Mouse (Mus musculus) hindbrain, embryonic 14.5 days (tissue): ENCODE measurements around the gene Pde10a. TPM values are rescaled to one million over a fixed set of nuclear protein-coding genes. Genes with fewer than 3 reads are reported as not detected.

Experiments
- ATAC-seq: fragments of 200-750 bp; cut with Nextera tagmentation; 2 replicates; pipeline ENCODE4 v1.8.0; 2017; ENCODE audit warnings: moderate number of reproducible peaks, mild to moderate bottlenecking, moderate TSS enrichment, moderate library complexity; ENCODE audit not compliant: low FRiP score
- DNase-seq: peaks from one replicate; pipeline ENCODE4 v3.0.0-alpha.2; 2015; ENCODE audit warnings: low spot score
- H3K27ac ChIP-seq: fragments of 300-500 bp; sonication (generic); 2 replicates; pipeline ENCODE4 v1.5.1; 2014; ENCODE audit warnings: mild to moderate bottlenecking, moderate library complexity
- H3K27me3 ChIP-seq: fragments of 300-500 bp; sonication (generic); 2 replicates; pipeline ENCODE4 v1.6.1; 2014; ENCODE audit warnings: mild to moderate bottlenecking, low read length, mixed read lengths; ENCODE audit not compliant: control insufficient read depth, insufficient read depth
- H3K36me3 ChIP-seq: fragments of 300-500 bp; sonication (generic); replicated peaks from 2 replicates; pipeline ENCODE4 v1.6.1; 2014; ENCODE audit not compliant: control insufficient read depth, insufficient read depth
- H3K4me1 ChIP-seq: fragments of 300-500 bp; sonication (generic); replicated peaks from 2 replicates; pipeline ENCODE4 v1.6.1; 2014; ENCODE audit warnings: antibody characterized with exemption, low read length, mixed read lengths; ENCODE audit not compliant: control insufficient read depth, insufficient read depth
- H3K4me2 ChIP-seq: fragments of 300-500 bp; sonication (generic); replicated peaks from 2 replicates; pipeline ENCODE4 v1.6.1; 2014; ENCODE audit warnings: mild to moderate bottlenecking, moderate library complexity
- H3K4me3 ChIP-seq: fragments of 300-500 bp; sonication (generic); replicated peaks from 2 replicates; pipeline ENCODE4 v1.5.1; 2014; ENCODE audit warnings: mild to moderate bottlenecking, low read length
- H3K9ac ChIP-seq: fragments of 300-500 bp; sonication (generic); 2 replicates; pipeline ENCODE4 v1.6.1; 2014
- H3K9me3 ChIP-seq: fragments of 300-500 bp; sonication (generic); 2 replicates; pipeline ENCODE4 v1.6.1; 2016; ENCODE audit warnings: low read length; ENCODE audit not compliant: control insufficient read depth
- WGBS: fragments of 180-500 bp; shearing (Covaris S2); extraction: QIAGEN DNeasy Blood & Tissue Kit; methylation state at CpG from one replicate; pipeline ENCODE4 v1.1.7; 2014; 5-methylcytosine and 5-hydroxymethylcytosine counted together
- polyA plus RNA-seq: library from polyadenylated mRNA; unstranded; fragments of >200 nt; fragmentation: Nextera tagmentation; extraction: Ambion mirVana; gene quantifications from 2 replicates; pipeline ENCODE4 v1.2.1, GENCODE M21; 2014

Gene Pde10a
- polyA plus RNA-seq: 14.7 and 15.8 TPM in 2 replicates

- 2% methylated on average over 22 of the region's 22 CpGs for WGBS
- H3K36me3 ChIP-seq: no peaks in the 10 kb centered on the region
- H3K9ac ChIP-seq: peak within 1 kb of the TSS; percentile 67
- DNase-seq (peak; percentile 63), ATAC-seq (peak; percentile 0)
- no peaks in the 10 kb centered on the region for H3K9me3 ChIP-seq
- H3K4me1 ChIP-seq: peaks cover 23% of the 10 kb centered on the region
- H3K4me3 ChIP-seq: peak within 1 kb of the TSS; percentile 51
- H3K27ac ChIP-seq: peak within 1 kb of the TSS; percentile 51; the same call in 1 of the 2 replicates
- peaks cover 28% of the 10 kb centered on the region for H3K27me3 ChIP-seq
- H3K4me2 ChIP-seq: peak within 1 kb of the TSS; percentile 91
Observed at GRCm38 (mm10) chr17:8525225-8525721, at the start of gene Pde10a. TSS of gene Pde10a (plus strand) at chr17:8525372.

- 87% methylated on average over 3 of the region's 3 CpGs for WGBS
- ATAC-seq: no peak
- H3K36me3 ChIP-seq: no peaks in the 10 kb centered on the region
Observed at GRCm38 (mm10) chr17:8478554-8478953, 46.6 kb upstream of the Pde10a start.

GRCm38 (mm10) chr17:8479493-8480128 is 45.6 kb upstream of the Pde10a start:
- no peaks in the 10 kb centered on the region for H3K4me1 ChIP-seq
- no peak overlapping the region for H3K4me2 ChIP-seq
- H3K9me3 ChIP-seq: no peaks in the 10 kb centered on the region
- H3K9ac ChIP-seq: no peak overlapping the region
- H3K4me3 ChIP-seq: no peak overlapping the region
- WGBS: 88% methylated on average over 9 of the region's 9 CpGs
- DNase-seq: no peak
- no peak for ATAC-seq
- H3K36me3 ChIP-seq: no peaks in the 10 kb centered on the region
- no peak overlapping the region for H3K27ac ChIP-seq
- no peaks in the 10 kb centered on the region for H3K27me3 ChIP-seq

More at GRCm38 (mm10) chr17:8478554-8478953, 46.6 kb upstream of the Pde10a start:
- Histone ChIP-seq H3K27me3 (no peaks in the 10 kb centered on the region), H3K4me1 (no peaks in the 10 kb centered on the region), H3K9ac (no peak overlapping the region), H3K9me3 (no peaks in the 10 kb centered on the region), H3K27ac (no peak overlapping the region), H3K4me3 (no peak overlapping the region), H3K4me2 (no peak overlapping the region)
- DNase-seq: no peak

GRCm38 (mm10) chr17:8481797-8482196 is 43.4 kb upstream of the Pde10a start:
- Histone ChIP-seq H3K9me3 (no peaks in the 10 kb centered on the region), H3K27ac (no peak overlapping the region), H3K27me3 (no peaks in the 10 kb centered on the region), H3K4me1 (no peaks in the 10 kb centered on the region), H3K4me2 (no peak overlapping the region), H3K9ac (no peak overlapping the region), H3K36me3 (no peaks in the 10 kb centered on the region), H3K4me3 (no peak overlapping the region)
- WGBS: 90% methylated on average over 10 of the region's 10 CpGs
- ATAC-seq (no peak), DNase-seq (no peak)

GRCm38 (mm10) chr17:8482876-8483275 is 42.3 kb upstream of the Pde10a start:
- Histone ChIP-seq H3K4me3 (no peak overlapping the region), H3K27ac (no peak overlapping the region), H3K27me3 (no peaks in the 10 kb centered on the region), H3K4me2 (no peak overlapping the region), H3K9ac (no peak overlapping the region), H3K4me1 (no peaks in the 10 kb centered on the region), H3K36me3 (no peaks in the 10 kb centered on the region), H3K9me3 (no peaks in the 10 kb centered on the region)
- no peak for ATAC-seq
- DNase-seq: no peak
- 90% methylated on average over 7 of the region's 7 CpGs for WGBS

- Histone ChIP-seq H3K27ac (no peak overlapping the region), H3K36me3 (no peaks in the 10 kb centered on the region), H3K4me2 (no peak overlapping the region), H3K9me3 (no peaks in the 10 kb centered on the region), H3K4me3 (no peak overlapping the region), H3K9ac (no peak overlapping the region), H3K4me1 (no peaks in the 10 kb centered on the region), H3K27me3 (no peaks in the 10 kb centered on the region)
- WGBS: 76% methylated on average over 3 of the region's 3 CpGs
- no peak for DNase-seq
- no peak for ATAC-seq
Observed at GRCm38 (mm10) chr17:8484246-8484645, 40.9 kb upstream of the Pde10a start.

GRCm38 (mm10) chr17:8485146-8485545 is 40.0 kb upstream of the Pde10a start:
- H3K9me3 ChIP-seq: no peaks in the 10 kb centered on the region
- H3K27ac ChIP-seq: no peak overlapping the region
- H3K4me2 ChIP-seq: no peak overlapping the region
- H3K36me3 ChIP-seq: no peaks in the 10 kb centered on the region
- no peaks in the 10 kb centered on the region for H3K27me3 ChIP-seq
- ATAC-seq (no peak), DNase-seq (no peak)
- no peak overlapping the region for H3K4me3 ChIP-seq
- H3K4me1 ChIP-seq: no peaks in the 10 kb centered on the region
- H3K9ac ChIP-seq: no peak overlapping the region

- no peaks in the 10 kb centered on the region for H3K4me1 ChIP-seq
- H3K9me3 ChIP-seq: no peaks in the 10 kb centered on the region
- H3K27ac ChIP-seq: no peak overlapping the region
- 61% methylated on average over 12 of the region's 12 CpGs for WGBS
- H3K9ac ChIP-seq: no peak overlapping the region
- DNase-seq: no peak
- ATAC-seq: no peak
- H3K4me3 ChIP-seq: no peak overlapping the region
- H3K36me3 ChIP-seq: no peaks in the 10 kb centered on the region
- no peaks in the 10 kb centered on the region for H3K27me3 ChIP-seq
- H3K4me2 ChIP-seq: no peak overlapping the region
Observed at GRCm38 (mm10) chr17:8487824-8488223, 37.3 kb upstream of the Pde10a start.

- no peaks in the 10 kb centered on the region for H3K9me3 ChIP-seq
- no peaks in the 10 kb centered on the region for H3K27me3 ChIP-seq
- H3K9ac ChIP-seq: no peak overlapping the region
- H3K4me2 ChIP-seq: no peak overlapping the region
- WGBS: 89% methylated on average over 5 of the region's 5 CpGs
- H3K4me1 ChIP-seq: no peaks in the 10 kb centered on the region
- no peak overlapping the region for H3K27ac ChIP-seq
- DNase-seq (no peak), ATAC-seq (no peak)
- no peaks in the 10 kb centered on the region for H3K36me3 ChIP-seq
- H3K4me3 ChIP-seq: no peak overlapping the region
Observed at GRCm38 (mm10) chr17:8490971-8491370, 34.2 kb upstream of the Pde10a start.

- Histone ChIP-seq H3K4me3 (no peak overlapping the region), H3K4me1 (no peaks in the 10 kb centered on the region), H3K9ac (no peak overlapping the region)
Observed at GRCm38 (mm10) chr17:8493461-8493860, 31.7 kb upstream of the Pde10a start.

More at GRCm38 (mm10) chr17:8493461-8493860, 31.7 kb upstream of the Pde10a start:
- H3K27ac ChIP-seq: no peak overlapping the region
- H3K36me3 ChIP-seq: no peaks in the 10 kb centered on the region
- ATAC-seq: no peak
- 90% methylated on average over 4 of the region's 4 CpGs for WGBS
- H3K9me3 ChIP-seq: no peaks in the 10 kb centered on the region
- H3K4me2 ChIP-seq: no peak overlapping the region
- no peaks in the 10 kb centered on the region for H3K27me3 ChIP-seq
- DNase-seq: no peak
